Mouse (Mus musculus): ENCODE measurements around the gene Pycr2.

GRCm38 (mm10) chr1:180875126-180875525, 29.0 kb upstream of the Pycr2 start:
- no peak for TF ChIP-seq CTCF (conservative IDR thresholded peaks at IDR 0.05; ENCODE audit: insufficient read depth, insufficient read length, low read depth, low read length)
- no peak for TF ChIP-seq POLR2A (IDR thresholded peaks at IDR 0.05; ENCODE audit: low read depth, low read length)

Data from kidney, adult 2 months (tissue).